Mouse (Mus musculus) induced T-regulatory cell, adult 2 months (primary cell): Measurements from ENCODE around the gene Cnot6l.
A peak's percentile ranks its signal among the peaks of the same experiment; 100 is the strongest.

Experiments
- DNase-seq: peaks from one replicate; pipeline ENCODE4 v3.0.0-alpha.2; 2012; ENCODE audit warnings: low read depth

The Cnot6l gene

GRCm38 (mm10) chr5:96161578-96162398 lies 2.2 kb downstream of the Cnot6l start:
- peak; percentile 85 for DNase-seq

GRCm38 (mm10) chr5:96161263-96161577 lies 2.8 kb downstream of the Cnot6l start:
- DNase-seq, result no peak

DNA sequence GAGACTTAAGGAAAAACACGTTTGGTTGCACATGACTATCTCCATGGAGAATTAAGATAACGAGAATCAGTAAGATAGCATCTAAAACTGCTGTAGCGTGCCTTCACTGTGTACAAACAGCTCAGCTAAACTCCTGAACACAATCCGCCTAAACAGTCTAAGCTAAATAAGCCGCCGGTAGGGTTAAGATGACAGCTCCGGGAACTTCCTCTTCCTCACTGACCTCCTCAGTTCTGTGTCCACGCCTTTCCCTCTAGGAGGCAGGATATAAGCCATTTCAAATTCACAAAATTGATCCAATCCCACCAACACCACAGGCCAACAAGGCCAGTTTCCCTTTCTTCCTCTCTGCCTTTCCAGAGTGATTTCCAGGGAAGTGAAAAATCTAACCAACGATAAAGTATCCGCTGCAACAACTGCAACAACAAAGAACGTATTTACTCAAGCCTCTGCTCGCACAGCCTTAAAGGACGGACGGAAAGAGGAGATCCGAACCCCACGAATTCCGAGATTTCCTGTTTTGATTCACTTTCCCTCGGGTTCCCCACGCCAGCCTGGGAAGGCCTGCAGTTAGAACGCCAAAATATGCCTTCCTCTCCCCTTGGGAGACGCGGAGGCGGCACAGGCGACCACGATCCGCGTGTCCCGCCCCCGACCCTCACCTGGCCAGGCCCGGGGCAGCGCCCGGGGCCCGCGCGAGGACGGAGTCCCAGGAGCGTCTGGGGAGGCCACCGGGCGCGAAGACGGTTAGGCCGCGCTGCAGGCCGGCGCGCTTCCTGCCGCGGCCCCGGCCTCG lies 3.3 kb downstream of the Cnot6l start:
- DNase-seq, result peak; percentile 78

GRCm38 (mm10) chr5:96142351-96142750 lies 21.6 kb downstream of the Cnot6l start:
- no peak for DNase-seq

DNA sequence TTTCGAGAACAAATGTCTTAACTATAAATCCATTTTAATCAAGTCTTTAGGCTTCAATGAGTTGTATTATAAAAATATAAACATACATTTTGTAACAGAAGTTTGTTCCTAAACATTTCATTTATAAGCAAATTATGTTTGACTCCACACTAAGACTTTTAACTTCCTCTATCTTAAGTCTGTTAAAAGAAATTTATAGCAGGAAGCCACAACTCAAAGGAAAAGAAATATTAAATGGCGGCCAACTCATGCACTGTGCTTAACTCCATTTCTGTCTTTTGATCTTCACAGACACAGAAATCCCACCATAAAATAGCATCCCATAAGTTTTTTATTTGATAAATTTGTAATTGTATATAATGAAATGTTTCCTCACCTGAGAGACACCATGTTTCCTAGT lies 33.3 kb downstream of the Cnot6l start:
- no peak for DNase-seq

DNA sequence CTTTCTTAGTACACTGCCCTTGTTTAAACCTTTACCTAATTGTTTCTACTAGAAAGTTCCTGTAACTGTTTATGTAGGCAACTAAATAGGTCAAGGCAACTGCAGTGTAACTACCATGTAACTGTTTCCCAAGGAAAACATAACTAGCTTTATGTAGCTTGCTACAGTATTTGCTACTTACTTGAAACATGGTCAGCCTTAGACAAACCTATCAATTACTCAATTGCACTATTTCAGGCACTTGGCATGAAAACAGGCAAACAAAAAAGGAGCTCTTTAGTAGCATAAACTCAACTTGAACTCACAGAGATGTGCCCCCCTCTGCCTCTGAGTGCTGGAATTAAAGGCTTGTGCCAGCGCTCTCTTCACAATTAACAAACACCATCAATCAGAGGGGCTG lies 37.1 kb downstream of the Cnot6l start:
- DNase-seq, result no peak

- DNase-seq, result no peak
Measured at GRCm38 (mm10) chr5:96114943-96115342, 49.0 kb downstream of the Cnot6l start.

DNA sequence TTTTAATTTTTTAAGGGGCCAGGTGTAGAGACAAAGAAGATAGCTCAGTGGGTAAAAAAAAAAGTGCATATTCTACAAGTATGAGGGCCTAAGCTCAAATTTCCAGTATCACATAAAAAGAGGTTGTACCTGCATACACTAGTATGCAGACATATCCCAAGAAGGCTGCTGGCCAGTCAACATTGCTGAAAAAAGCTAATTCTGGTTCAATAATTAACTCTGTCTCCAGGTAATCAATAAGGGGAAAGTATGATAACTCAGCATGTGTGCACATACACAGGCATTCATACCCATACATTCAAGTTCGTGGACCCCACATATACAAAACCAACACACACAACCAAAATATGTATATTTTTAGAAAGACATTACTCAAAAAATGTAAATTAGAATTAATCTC lies 59.3 kb downstream of the Cnot6l start:
- DNase-seq, result no peak

- DNase-seq, result no peak
Measured at GRCm38 (mm10) chr5:96091468-96091867, 72.5 kb downstream of the Cnot6l start.

DNA sequence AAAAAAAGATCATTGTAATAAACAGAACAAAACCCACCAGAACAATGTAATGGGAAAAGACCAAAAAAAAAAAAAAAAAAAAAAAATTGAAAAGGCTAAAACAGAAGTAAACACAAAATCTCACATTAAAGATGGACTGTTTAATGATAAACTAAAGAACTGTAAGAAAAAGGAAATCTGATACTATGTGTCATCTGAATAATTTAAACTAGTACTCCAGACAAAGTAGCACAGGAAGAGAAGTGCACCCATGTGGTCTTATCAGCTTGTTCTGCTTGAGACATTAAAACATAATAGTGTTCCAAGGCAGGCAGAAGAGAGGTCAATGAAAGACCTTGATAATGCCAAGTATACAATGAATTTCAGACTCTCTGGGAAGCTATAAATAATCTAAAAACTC lies 78.6 kb downstream of the Cnot6l start:
- DNase-seq, result no peak

DNA sequence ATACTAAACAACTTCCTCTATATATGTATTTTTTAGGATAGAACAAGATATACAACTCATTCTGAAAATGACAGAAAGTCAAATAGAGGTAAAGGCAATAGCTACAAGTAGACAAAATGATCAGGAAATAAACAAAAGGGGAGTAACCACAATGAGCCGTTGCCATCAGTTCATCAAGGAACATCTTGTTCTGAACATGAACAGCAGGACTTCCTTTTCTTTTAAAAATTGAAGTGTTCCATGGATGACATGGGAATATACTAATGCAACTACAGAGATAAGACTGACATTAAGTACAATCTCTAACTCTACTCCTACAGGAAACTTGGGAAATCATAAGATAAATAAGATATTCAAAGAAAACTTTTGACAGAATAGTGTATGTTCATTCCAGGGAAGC lies 84.9 kb downstream of the Cnot6l start:
- DNase-seq, result no peak

DNA sequence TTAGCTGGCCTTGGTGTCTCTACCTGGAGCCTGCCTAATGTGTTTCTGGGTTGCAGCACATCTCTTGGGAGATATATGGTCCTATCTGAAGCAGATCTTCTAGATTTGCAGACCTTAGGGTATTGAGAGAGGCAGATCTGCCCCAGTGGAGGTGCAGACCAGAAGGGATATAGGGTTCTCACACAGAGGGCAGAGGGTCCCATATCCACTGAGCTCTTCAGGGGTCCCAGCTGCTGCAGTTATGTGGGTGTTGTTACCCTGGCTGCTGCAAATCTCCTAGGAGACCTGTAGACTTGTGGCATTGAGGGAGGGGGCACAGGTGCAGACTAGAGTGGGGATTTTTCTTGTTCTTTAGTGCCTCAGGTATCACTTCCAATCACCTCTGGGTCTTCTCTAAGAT lies 98.4 kb downstream of the Cnot6l start:
- DNase-seq, result no peak

DNA sequence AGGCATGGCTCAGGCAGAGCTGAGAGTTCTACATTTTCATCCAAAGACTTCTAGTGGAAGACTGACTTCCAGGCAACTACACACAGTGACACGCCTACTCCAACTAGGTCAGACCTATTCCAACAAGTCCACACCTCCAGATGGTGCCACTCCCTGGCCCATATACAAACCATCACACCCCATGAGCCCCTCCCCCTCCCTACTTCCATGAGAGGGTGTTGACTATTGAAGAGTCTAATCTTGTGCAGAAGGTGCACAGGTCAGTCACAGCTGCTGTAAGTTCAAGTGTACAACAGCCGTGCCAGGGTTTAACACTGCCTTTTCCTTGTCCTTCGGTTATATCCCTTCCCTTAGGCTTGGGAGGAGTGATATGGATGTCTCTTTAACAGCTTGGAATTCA lies 121.5 kb downstream of the Cnot6l start:
- DNase-seq, result no peak

- DNase-seq, result no peak
Measured at GRCm38 (mm10) chr5:96041507-96042104, 122.4 kb downstream of the Cnot6l start.

DNA sequence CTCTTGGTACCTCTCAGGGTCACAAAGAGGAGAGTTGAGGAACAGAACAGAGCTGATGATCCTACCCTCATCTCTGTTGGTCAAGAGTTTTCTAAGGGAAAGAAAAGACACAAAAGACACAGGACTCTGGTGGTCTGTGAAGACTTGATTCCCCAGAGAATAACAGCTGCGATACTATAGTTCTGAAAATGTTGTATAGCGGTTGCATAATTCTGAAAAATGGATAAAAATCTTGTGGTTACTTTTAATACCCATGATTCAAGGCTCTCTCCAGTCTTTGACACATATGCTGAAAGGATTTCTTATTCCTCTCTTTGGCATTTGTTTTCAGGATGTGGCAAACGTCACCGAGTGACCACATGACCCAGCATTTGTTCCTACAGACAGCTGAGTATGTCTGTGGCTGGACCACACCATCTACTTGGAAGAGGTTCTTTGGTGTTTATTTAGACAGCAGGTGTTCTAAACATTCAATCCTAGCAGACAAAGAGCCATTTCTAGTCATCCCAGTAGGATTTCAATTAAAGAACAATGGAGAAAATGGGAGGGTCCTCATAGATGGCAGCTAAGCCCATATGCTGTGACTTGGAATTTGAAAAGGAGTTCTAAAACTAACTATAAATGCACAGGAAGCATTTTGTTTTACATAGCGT lies 124.7 kb downstream of the Cnot6l start:
- DNase-seq, result no peak

DNA sequence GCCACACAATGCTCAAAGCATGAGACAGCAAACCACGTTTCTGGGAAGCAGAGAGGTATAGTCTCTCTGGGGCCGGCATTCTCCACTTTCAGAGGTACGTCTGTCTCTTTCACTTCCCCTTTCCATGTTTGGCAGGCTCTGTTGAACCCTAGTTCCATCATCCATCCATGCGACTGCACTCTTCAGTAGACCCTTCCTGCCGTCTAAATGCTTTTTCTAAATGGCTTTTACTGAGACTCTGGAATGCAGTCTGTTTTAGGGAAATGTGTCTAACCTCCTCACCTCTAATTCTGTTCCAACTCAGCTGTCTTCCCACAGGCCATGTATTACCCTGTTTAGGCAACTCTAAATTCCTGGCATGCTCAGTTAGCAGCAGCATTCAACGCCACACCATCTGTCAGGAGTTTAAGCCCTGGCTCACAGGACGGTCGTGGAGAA lies 126.3 kb downstream of the Cnot6l start:
- DNase-seq, result no peak

DNA sequence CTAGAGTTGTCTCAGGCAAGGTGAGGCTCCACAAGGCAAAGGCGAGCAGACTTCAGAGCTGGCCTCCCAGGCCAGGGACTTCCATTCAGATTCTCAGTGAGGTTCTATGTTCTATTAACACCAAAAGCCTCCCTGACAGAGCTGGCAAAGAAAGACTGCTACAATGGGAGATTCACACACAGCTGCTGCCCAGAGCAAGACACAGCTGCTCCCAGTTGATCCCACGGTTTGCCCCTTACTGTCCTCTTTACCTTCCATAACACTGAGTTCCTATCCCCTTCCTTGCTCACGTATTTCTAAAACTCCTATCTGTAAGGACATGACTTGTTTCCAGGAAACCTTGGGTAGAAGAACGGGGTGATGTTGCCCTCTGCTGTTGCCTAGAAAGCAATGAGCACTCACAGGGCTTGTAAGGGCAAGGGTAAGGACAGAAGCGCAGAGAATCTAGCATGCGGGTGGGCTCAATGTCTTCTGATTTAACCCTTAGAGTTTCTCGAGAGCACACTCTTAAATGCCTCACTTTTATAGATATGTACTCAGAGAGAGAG lies 127.8 kb downstream of the Cnot6l start:
- no peak for DNase-seq

GRCm38 (mm10) chr5:96034101-96034500 lies 129.9 kb downstream of the Cnot6l start:
- no peak for DNase-seq

DNA sequence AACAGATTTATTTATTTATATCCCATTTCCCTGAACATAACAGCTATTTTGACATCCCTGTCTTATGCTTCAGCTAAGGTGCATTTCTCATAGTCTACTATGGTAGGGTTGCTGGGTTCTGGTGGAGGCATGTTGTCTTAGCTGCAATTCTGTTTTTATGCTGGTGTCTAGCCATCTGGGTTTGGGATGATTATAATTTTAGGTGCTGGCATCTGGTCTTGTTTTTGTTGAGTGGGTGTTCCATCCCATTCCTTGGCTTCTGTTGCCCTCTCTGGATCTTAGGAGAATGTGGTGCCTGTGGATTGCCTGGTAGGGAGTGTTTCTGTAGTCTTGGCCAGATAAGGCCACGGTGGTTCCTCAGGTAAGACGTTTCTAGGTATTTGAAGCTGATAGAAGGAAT lies 134.2 kb downstream of the Cnot6l start:
- no peak for DNase-seq
